Mouse (Mus musculus): ENCODE data around the gene Gnat1.

The Gnat1 gene

GRCm38 (mm10) chr9:107675671-107676301 lies 3.7 kb downstream of the Gnat1 start:
- peak; percentile 73 for DNase-seq (ENCODE audit: low read depth, low spot score)

- DNase-seq (ENCODE audit: low read depth, low spot score), result no peak
These were observed 4.7 kb downstream of the Gnat1 start for GRCm38 (mm10) chr9:107674609-107675429.

GRCm38 (mm10) chr9:107670259-107670658 lies 9.3 kb downstream of the Gnat1 start:
- no peak for DNase-seq (ENCODE audit: low read depth, low spot score)

- no peak for DNase-seq (ENCODE audit: low read depth, low spot score)
These were observed 10.0 kb downstream of the Gnat1 start, which contains the start of gene Slc38a3 for GRCm38 (mm10) chr9:107669480-107669945. Slc38a3 (minus strand) TSS chr9:107669530.

GRCm38 (mm10) chr9:107668916-107669315 lies 10.6 kb downstream of the Gnat1 start:
- DNase-seq (ENCODE audit: low read depth, low spot score), result no peak

- no peak for DNase-seq (ENCODE audit: low read depth, low spot score)
These were observed 11.5 kb downstream of the Gnat1 start for GRCm38 (mm10) chr9:107668011-107668410.

GRCm38 (mm10) chr9:107667219-107667618 lies 12.3 kb downstream of the Gnat1 start:
- no peak for DNase-seq (ENCODE audit: low read depth, low spot score)

- no peak for DNase-seq (ENCODE audit: low read depth, low spot score)
These were observed 12.7 kb downstream of the Gnat1 start for GRCm38 (mm10) chr9:107666751-107667205.

GRCm38 (mm10) chr9:107665308-107665707 lies 14.2 kb downstream of the Gnat1 start:
- DNase-seq (ENCODE audit: low read depth, low spot score), result no peak

- no peak for DNase-seq (ENCODE audit: low read depth, low spot score)
These were observed 16.0 kb downstream of the Gnat1 start for GRCm38 (mm10) chr9:107663525-107663924.

GRCm38 (mm10) chr9:107662342-107662741 lies 17.2 kb downstream of the Gnat1 start:
- no peak for DNase-seq (ENCODE audit: low read depth, low spot score)

GRCm38 (mm10) chr9:107660777-107661176 lies 18.7 kb downstream of the Gnat1 start:
- DNase-seq (ENCODE audit: low read depth, low spot score), result no peak

- DNase-seq (ENCODE audit: low read depth, low spot score), result no peak
These were observed 19.6 kb downstream of the Gnat1 start for GRCm38 (mm10) chr9:107659961-107660360.

- no peak for DNase-seq (ENCODE audit: low read depth, low spot score)
These were observed 20.0 kb downstream of the Gnat1 start for GRCm38 (mm10) chr9:107659551-107659950.

- no peak for DNase-seq (ENCODE audit: low read depth, low spot score)
These were observed 21.4 kb downstream of the Gnat1 start for GRCm38 (mm10) chr9:107658096-107658495.

- DNase-seq (ENCODE audit: low read depth, low spot score), result no peak
These were observed 22.4 kb downstream of the Gnat1 start for GRCm38 (mm10) chr9:107657144-107657543.

- no peak for DNase-seq (ENCODE audit: low read depth, low spot score)
These were observed 24.9 kb downstream of the Gnat1 start for GRCm38 (mm10) chr9:107654585-107654984.

GRCm38 (mm10) chr9:107653474-107653873 lies 26.0 kb downstream of the Gnat1 start:
- DNase-seq (ENCODE audit: low read depth, low spot score), result no peak

GRCm38 (mm10) chr9:107650708-107651481 lies 28.6 kb downstream of the Gnat1 start:
- no peak for DNase-seq (ENCODE audit: low read depth, low spot score)

GRCm38 (mm10) chr9:107650225-107650624 lies 29.3 kb downstream of the Gnat1 start:
- no peak for DNase-seq (ENCODE audit: low read depth, low spot score)

GRCm38 (mm10) chr9:107648767-107649166 lies 30.7 kb downstream of the Gnat1 start:
- no peak for DNase-seq (ENCODE audit: low read depth, low spot score)

- DNase-seq (ENCODE audit: low read depth, low spot score), result peak; percentile 32
These were observed 32.5 kb downstream of the Gnat1 start for GRCm38 (mm10) chr9:107646975-107647374.

All from A20 (cell line).